27 mouse cellular contexts compared by ENCODE assay signal in genomic region chr16:76158585-76158984, GRCm38 (mm10).
"Had no signal": no experiment of that assay in that cellular context is flagged by ENCODE, and none has a peak within 500 bp of the region (broad histone marks: within the 10 kb centered on the region; RNA-seq: fewer than 3 reads in every experiment).

No protein-coding gene starts in this region.

- H3K4me3 ChIP-seq: embryonic facial prominence, embryonic 10.5 days; embryonic facial prominence, embryonic 12.5 days; embryonic facial prominence, embryonic 13.5 days; embryonic facial prominence, embryonic 15.5 days; erythroblast, embryonic 14.5 days; forebrain, embryonic 10.5 days; forebrain, embryonic 12.5 days; forebrain, embryonic 13.5 days; forebrain, embryonic 15.5 days; gastrocnemius, adult 2 months; heart, adult 2 months had no signal

- H3K9me3 ChIP-seq: embryonic facial prominence, embryonic 10.5 days; embryonic facial prominence, embryonic 12.5 days; embryonic facial prominence, embryonic 13.5 days; embryonic facial prominence, embryonic 15.5 days; forebrain, embryonic 10.5 days; forebrain, embryonic 12.5 days; forebrain, embryonic 13.5 days; forebrain, embryonic 15.5 days had no signal

- ATAC-seq: forebrain, embryonic 13.5 days; forebrain, embryonic 14.5 days; forebrain, embryonic 15.5 days; forebrain, embryonic 16.5 days; forebrain, postnatal 0 days had no signal

- H3K9ac ChIP-seq: embryonic facial prominence, embryonic 12.5 days; embryonic facial prominence, embryonic 13.5 days; embryonic facial prominence, embryonic 15.5 days; forebrain, embryonic 12.5 days; forebrain, embryonic 13.5 days; forebrain, embryonic 15.5 days; forebrain, postnatal 0 days had no signal

- H3K4me1 ChIP-seq: embryonic facial prominence, embryonic 10.5 days; embryonic facial prominence, embryonic 12.5 days; embryonic facial prominence, embryonic 13.5 days; forebrain, embryonic 12.5 days had no signal

- H3K27me3 ChIP-seq: embryonic facial prominence, embryonic 12.5 days; embryonic facial prominence, embryonic 13.5 days; embryonic facial prominence, embryonic 15.5 days; forebrain, embryonic 12.5 days; forebrain, embryonic 13.5 days; forebrain, embryonic 15.5 days had no signal

- H3K27ac ChIP-seq: embryonic facial prominence, embryonic 10.5 days; embryonic facial prominence, embryonic 12.5 days; embryonic facial prominence, embryonic 13.5 days; embryonic facial prominence, embryonic 15.5 days; forebrain, embryonic 10.5 days; forebrain, embryonic 12.5 days; forebrain, embryonic 13.5 days; forebrain, embryonic 15.5 days; gastrocnemius, adult 2 months; heart, adult 2 months had no signal

- H3K36me3 ChIP-seq: embryonic facial prominence, embryonic 10.5 days; embryonic facial prominence, embryonic 12.5 days; embryonic facial prominence, embryonic 13.5 days; embryonic facial prominence, embryonic 15.5 days; forebrain, embryonic 10.5 days; forebrain, embryonic 12.5 days; forebrain, embryonic 15.5 days had no signal

- H3K4me2 ChIP-seq: embryonic facial prominence, embryonic 12.5 days; embryonic facial prominence, embryonic 13.5 days; embryonic facial prominence, embryonic 15.5 days; forebrain, embryonic 12.5 days; forebrain, embryonic 13.5 days; forebrain, embryonic 15.5 days had no signal

- DNase-seq: cerebellum, adult 8-10 months; cerebellum, adult 9-10 months; cerebellum, adult 9-11 months; cerebellum, postnatal 10 days; cerebellum, postnatal 14 days; cerebellum, postnatal 25 days; cerebellum, postnatal 36 days; embryo, embryonic 11 days; forebrain, postnatal 0 days; gastrocnemius, adult 2 months; gastrocnemius, postnatal 10 days; gastrocnemius, postnatal 14 days; gastrocnemius, postnatal 25 days; gastrocnemius, postnatal 36 days; heart, adult 18-20 months; heart, adult 2 months had no signal
